Mouse (Mus musculus) C2C12 (cell line): ENCODE results near the gene Clp1. TPM values are rescaled to one million over a fixed set of nuclear protein-coding genes. Genes with fewer than 3 reads are reported as not detected.

Experiments used
- H3K27me3 ChIP-seq: one replicate; pipeline ENCODE4 v1.6.1; 2011; ENCODE audit not compliant: control insufficient read depth, insufficient read depth, insufficient read length
- H3K36me3 ChIP-seq: one replicate; pipeline ENCODE4 v1.6.1; 2011; ENCODE audit not compliant: control insufficient read depth, insufficient read depth
- H3K4me3 ChIP-seq: one replicate; pipeline ENCODE4 v1.5.1; 2011; ENCODE audit warnings: mild to moderate bottlenecking, control low read depth; ENCODE audit not compliant: poor library complexity, insufficient read depth, severe bottlenecking
- H3K79me2 ChIP-seq: one replicate; pipeline ENCODE4 v1.6.1; 2011; ENCODE audit not compliant: control insufficient read depth, insufficient read depth
- H3K79me3 ChIP-seq: one replicate; pipeline ENCODE4 v1.6.1; 2011; ENCODE audit warnings: low read depth, control low read depth
- H3ac ChIP-seq: one replicate; pipeline ENCODE3; 2011; ENCODE audit warnings: low read depth; ENCODE audit not compliant: control insufficient read depth, insufficient read length
- CEBPB ChIP-seq: IDR thresholded peaks from one replicate; pipeline ENCODE4 v1.6.1; 2011; ENCODE audit warnings: low read depth, mild to moderate bottlenecking, control low read depth, moderate library complexity
- CTCF ChIP-seq: IDR thresholded peaks from one replicate; pipeline ENCODE4 v1.5.1; 2011; ENCODE audit not compliant: control insufficient read depth, insufficient read depth, insufficient read length
- FOSL1 ChIP-seq: IDR thresholded peaks from one replicate; pipeline ENCODE4 v1.8.0; 2011; ENCODE audit warnings: mild to moderate bottlenecking, low read length; ENCODE audit not compliant: poor library complexity, insufficient read depth, severe bottlenecking
- MAX ChIP-seq: IDR thresholded peaks from one replicate; pipeline ENCODE4 v1.6.1; 2011; ENCODE audit warnings: mild to moderate bottlenecking, control low read depth
- MYOD1 ChIP-seq: IDR thresholded peaks from one replicate; pipeline ENCODE4 v1.6.1; 2011; ENCODE audit warnings: low read depth; ENCODE audit not compliant: control insufficient read depth, insufficient read length
- MYOG ChIP-seq: IDR thresholded peaks from one replicate; pipeline ENCODE4 v1.6.1; 2011; ENCODE audit not compliant: control insufficient read depth, insufficient read length; ENCODE audit errors: extremely low read depth
- USF1 ChIP-seq: IDR thresholded peaks from one replicate; pipeline ENCODE4 v1.6.1; 2011; ENCODE audit warnings: low read depth, mild to moderate bottlenecking, control low read depth, moderate library complexity
- polyA plus RNA-seq: library from polyadenylated mRNA; unstranded; fragments of >200 nt; fragmentation: generic; extraction: Trizol; gene quantifications from one replicate; pipeline ENCODE4 v1.2.1, GENCODE M21; 2012; ENCODE audit warnings: missing spikeins

Clp1 gene
- polyA plus RNA-seq, 1 experiment, result 13.9 TPM

GRCm38 (mm10) chr2:84736312-84737161 lies 9.4 kb upstream of the Clp1 start:
- Histone ChIP-seq H3ac (no peak overlapping the region), H3K79me2 (peaks cover 14% of the 10 kb centered on the region), H3K36me3 (peaks cover 15% of the 10 kb centered on the region), H3K79me3 (peaks cover 3% of the 10 kb centered on the region), H3K4me3 (no peak overlapping the region), H3K27me3 (no peaks in the 10 kb centered on the region)
- TF ChIP-seq MYOG (no peak), MYOD1 (no peak), CEBPB (no peak), FOSL1 (no peak), MAX (no peak), CTCF (no peak), USF1 (no peak)

- TF ChIP-seq CEBPB (no peak), MAX (no peak), MYOG (no peak), FOSL1 (no peak), CTCF (no peak), MYOD1 (no peak), USF1 (no peak)
- peaks cover 4% of the 10 kb centered on the region for H3K36me3 ChIP-seq
- no peak overlapping the region for H3K4me3 ChIP-seq
- H3K27me3 ChIP-seq, result no peaks in the 10 kb centered on the region
- peaks cover 2% of the 10 kb centered on the region for H3K79me3 ChIP-seq
- H3ac ChIP-seq, result no peak overlapping the region
- peaks cover 3% of the 10 kb centered on the region for H3K79me2 ChIP-seq
Observed at GRCm38 (mm10) chr2:84735346-84735920, 8.3 kb upstream of the Clp1 start.

GRCm38 (mm10) chr2:84734919-84735318 lies 7.8 kb upstream of the Clp1 start:
- Histone ChIP-seq H3K79me3 (no peaks in the 10 kb centered on the region), H3K27me3 (no peaks in the 10 kb centered on the region), H3K79me2 (no peaks in the 10 kb centered on the region), H3ac (no peak overlapping the region), H3K36me3 (no peaks in the 10 kb centered on the region), H3K4me3 (no peak overlapping the region)
- TF ChIP-seq FOSL1, result no peak
- TF ChIP-seq MYOG, result no peak
- TF ChIP-seq MYOD1, result no peak
- TF ChIP-seq MAX, result no peak
- TF ChIP-seq CTCF, result no peak
- TF ChIP-seq CEBPB, result no peak
- TF ChIP-seq USF1, result no peak

- Histone ChIP-seq H3K79me3 (no peaks in the 10 kb centered on the region), H3K79me2 (no peaks in the 10 kb centered on the region), H3K27me3 (no peaks in the 10 kb centered on the region), H3K4me3 (no peak overlapping the region), H3ac (no peak overlapping the region), H3K36me3 (no peaks in the 10 kb centered on the region)
- TF ChIP-seq FOSL1, result no peak
- no peak for TF ChIP-seq USF1
- peak; percentile 54 for TF ChIP-seq MYOD1
Observed at GRCm38 (mm10) chr2:84734351-84734864, 7.3 kb upstream of the Clp1 start.

GRCm38 (mm10) chr2:84733579-84734300 lies 6.6 kb upstream of the Clp1 start, which contains the start of gene Ypel4:
Gene Ypel4, plus strand, starts transcription at chr2:84734058.
- Histone ChIP-seq H3ac (no peak within 1 kb of the TSS), H3K27me3 (no peaks in the 10 kb centered on the region), H3K4me3 (no peak within 1 kb of the TSS), H3K36me3 (no peaks in the 10 kb centered on the region), H3K79me2 (no peaks in the 10 kb centered on the region), H3K79me3 (no peaks in the 10 kb centered on the region)
- TF ChIP-seq FOSL1, result no peak
- TF ChIP-seq USF1, result no peak
- no peak for TF ChIP-seq CTCF
- no peak for TF ChIP-seq MYOD1
- TF ChIP-seq CEBPB, result no peak
